Mouse (Mus musculus) forebrain, embryonic 10.5 days (tissue): ENCODE measurements around the gene Pxmp2. TPM values are rescaled to one million over a fixed set of nuclear protein-coding genes. Genes with fewer than 3 reads are reported as not detected.

ENCODE experiments used
- DNase-seq: peaks from one replicate; pipeline ENCODE4 v3.0.0-alpha.2; 2017; ENCODE audit warnings: low spot score; ENCODE audit errors: extremely low spot score
- H3K27ac ChIP-seq: fragments of 300-500 bp; sonication (generic); 2 replicates; pipeline ENCODE4 v1.5.1; 2016; ENCODE audit warnings: mild to moderate bottlenecking
- H3K27me3 ChIP-seq: fragments of 300-500 bp; sonication (generic); 2 replicates; pipeline ENCODE4 v1.6.1; 2016; ENCODE audit warnings: mild to moderate bottlenecking; ENCODE audit not compliant: poor library complexity, severe bottlenecking
- H3K36me3 ChIP-seq: fragments of 300-500 bp; sonication (generic); replicated peaks from 2 replicates; pipeline ENCODE4 v1.6.1; 2016; ENCODE audit warnings: mild to moderate bottlenecking, moderate library complexity
- H3K4me1 ChIP-seq: fragments of 300-500 bp; sonication (generic); 2 replicates; pipeline ENCODE4 v1.6.1; 2016
- H3K4me3 ChIP-seq: fragments of 300-500 bp; sonication (generic); 2 replicates; pipeline ENCODE4 v1.5.1; 2016; ENCODE audit warnings: mild to moderate bottlenecking, moderate library complexity
- H3K9me3 ChIP-seq: fragments of 300-500 bp; sonication (generic); 2 replicates; pipeline ENCODE4 v1.6.1; 2016; ENCODE audit warnings: mild to moderate bottlenecking, moderate library complexity
- WGBS: fragments of 180-500 bp; shearing (Covaris S2); methylation state at CpG from one replicate; pipeline ENCODE4 v1.1.7; 2016; 5-methylcytosine and 5-hydroxymethylcytosine counted together
- polyA plus RNA-seq: library from polyadenylated mRNA; unstranded; fragments of >200 nt; fragmentation: Nextera tagmentation; extraction: Ambion mirVana; gene quantifications from 2 replicates; pipeline ENCODE4 v1.2.1, GENCODE M21; 2016

The Pxmp2 gene
- polyA plus RNA-seq: 15.3 and 15.6 TPM in 2 replicates

DNA sequence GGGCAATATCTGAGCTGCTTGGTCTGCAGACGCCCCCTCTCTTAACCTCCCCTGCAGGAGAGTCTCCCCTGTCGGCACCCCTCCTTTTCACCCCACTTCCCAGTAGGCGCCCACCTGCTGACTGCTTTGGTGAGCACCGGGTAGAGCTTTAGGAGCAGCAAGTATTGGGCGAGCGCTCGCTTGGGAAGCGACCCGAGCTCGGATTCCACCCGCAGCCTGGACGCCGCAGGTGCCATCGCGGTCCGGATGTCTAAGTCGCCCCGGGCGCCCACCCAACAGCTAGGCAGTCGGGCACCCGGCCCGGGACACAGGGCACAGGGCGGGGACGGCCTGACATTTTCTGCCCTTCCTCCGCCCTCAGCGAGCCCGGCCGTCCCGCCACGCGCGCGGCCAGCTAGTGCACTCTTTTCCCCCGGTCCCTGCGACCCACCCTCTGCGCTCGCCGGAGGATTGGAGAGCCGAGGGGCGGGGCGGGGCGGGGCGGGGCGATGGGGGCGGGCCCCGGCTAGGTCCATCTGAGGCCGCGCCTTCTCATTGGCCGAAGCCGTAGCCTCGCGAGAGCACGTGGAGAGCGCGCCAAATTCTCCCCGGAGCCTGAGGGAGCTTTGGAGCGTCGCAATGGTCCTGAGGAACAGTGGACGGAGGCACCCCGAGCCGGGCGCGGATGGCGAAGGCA, at the start of gene Pxmp2, which contains the start of gene Pole:
Gene Pxmp2, minus strand, starts transcription at position 417 of the 676 bp plus-strand sequence.
Gene Pole, plus strand, starts transcription at position 537 of the 676 bp plus-strand sequence.
- Histone ChIP-seq H3K9me3 (no peaks in the 10 kb centered on the region), H3K27me3 (peaks cover 23% of the 10 kb centered on the region), H3K27ac (peak within 1 kb of the TSS; percentile 95), H3K4me3 (peak within 1 kb of the TSS; percentile 82), H3K4me1 (peaks cover 28% of the 10 kb centered on the region), H3K36me3 (peaks cover 21% of the 10 kb centered on the region)
- DNase-seq: peak; percentile 93
- WGBS: under 1% methylated on average over 64 of the region's 64 CpGs

DNA sequence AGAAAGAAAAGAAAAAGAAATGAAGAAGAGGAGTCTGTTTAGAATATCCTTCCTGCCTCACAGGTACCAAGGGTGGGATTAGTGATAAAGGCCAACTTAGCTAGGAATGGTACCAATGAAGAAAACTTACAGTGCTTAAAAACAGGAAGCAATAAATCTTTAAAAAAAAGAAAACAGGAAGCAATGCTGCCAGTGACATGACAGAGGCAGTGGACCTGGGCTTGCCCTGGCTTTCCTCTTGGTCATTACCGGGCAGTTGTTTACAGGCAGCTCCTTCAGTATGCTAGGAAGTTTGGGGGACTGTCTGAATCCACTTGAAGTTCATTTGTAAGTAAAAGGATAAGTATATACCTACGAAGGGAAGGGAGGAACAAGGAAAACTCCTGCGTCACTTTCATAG, 44.5 kb upstream of the Pxmp2 start:
- no peaks in the 10 kb centered on the region for H3K4me1 ChIP-seq
- 90% methylated on average over 3 of the region's 3 CpGs for WGBS
- no peak overlapping the region for H3K27ac ChIP-seq
- no peaks in the 10 kb centered on the region for H3K9me3 ChIP-seq
- H3K4me3 ChIP-seq: no peak overlapping the region
- peaks cover 97% of the 10 kb centered on the region for H3K36me3 ChIP-seq
- no peak for DNase-seq
- H3K27me3 ChIP-seq: no peaks in the 10 kb centered on the region

DNA sequence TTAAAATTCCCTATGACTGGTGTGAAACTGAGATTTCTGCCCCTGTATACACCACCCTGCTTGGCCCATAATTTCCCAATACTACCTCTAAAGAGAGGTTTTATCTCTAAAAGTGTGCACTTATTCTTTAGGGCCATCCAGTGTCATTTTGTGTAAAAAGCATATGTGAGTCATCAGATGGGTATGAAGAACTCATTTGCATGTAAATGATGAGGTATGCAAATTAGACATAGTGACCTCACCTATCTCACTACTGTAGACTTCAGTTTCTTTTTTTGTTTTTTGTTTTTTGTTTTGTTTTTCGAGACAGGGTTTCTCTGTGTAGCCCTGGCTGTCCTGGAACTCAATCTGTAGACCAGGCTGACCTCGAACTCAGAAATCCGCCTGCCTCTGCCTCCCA, 27.1 kb upstream of the Pxmp2 start:
- H3K36me3 ChIP-seq: peaks cover 97% of the 10 kb centered on the region
- no peak for DNase-seq
- H3K4me3 ChIP-seq: no peak overlapping the region
- WGBS: 97% methylated on average over 3 of the region's 3 CpGs
- H3K9me3 ChIP-seq: no peaks in the 10 kb centered on the region
- H3K4me1 ChIP-seq: no peaks in the 10 kb centered on the region
- H3K27ac ChIP-seq: no peak overlapping the region
- H3K27me3 ChIP-seq: no peaks in the 10 kb centered on the region

DNA sequence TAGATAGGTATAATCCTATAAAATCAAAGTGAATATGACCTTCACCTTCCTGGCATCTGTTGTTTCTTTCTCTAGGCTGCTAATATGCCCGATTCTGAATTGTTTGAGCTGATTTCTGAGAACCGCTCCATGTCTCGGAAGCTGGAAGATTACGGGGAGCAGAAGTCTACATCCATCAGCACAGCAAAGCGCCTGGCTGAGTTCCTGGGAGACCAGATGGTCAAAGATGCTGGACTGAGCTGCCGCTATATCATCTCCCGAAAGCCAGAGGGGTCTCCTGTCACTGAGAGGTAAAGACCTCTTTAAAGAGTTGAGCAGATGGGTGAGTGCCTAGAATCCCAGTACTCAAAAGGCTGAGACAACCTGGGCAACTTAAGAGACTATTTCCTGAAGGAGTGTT, 22.9 kb upstream of the Pxmp2 start:
- Histone ChIP-seq H3K4me1 (no peaks in the 10 kb centered on the region), H3K4me3 (no peak overlapping the region), H3K9me3 (no peaks in the 10 kb centered on the region), H3K27ac (no peak overlapping the region), H3K36me3 (peaks cover 100% of the 10 kb centered on the region), H3K27me3 (no peaks in the 10 kb centered on the region)
- DNase-seq: no peak
- WGBS: 95% methylated on average over 7 of the region's 7 CpGs

DNA sequence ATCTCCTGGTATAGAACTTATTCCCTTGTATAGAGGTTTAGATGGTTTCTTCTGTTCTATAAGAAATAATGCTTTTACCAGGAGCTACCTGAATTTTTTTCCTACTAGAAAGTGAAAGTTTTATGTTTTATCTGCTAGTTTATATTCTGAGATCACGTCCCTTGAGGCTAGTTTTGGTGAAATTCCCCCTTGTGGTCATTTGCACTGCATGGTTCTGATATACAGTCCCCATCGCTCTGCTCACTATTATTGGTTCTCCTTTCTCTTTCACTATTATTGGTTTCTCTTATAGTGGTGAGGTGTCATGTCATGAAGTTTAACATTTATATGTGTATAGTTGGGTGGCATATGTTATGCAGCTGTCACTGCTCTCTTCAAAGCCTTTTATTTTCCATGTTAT, 14.6 kb upstream of the Pxmp2 start:
- DNase-seq: no peak
- Histone ChIP-seq H3K4me1 (no peaks in the 10 kb centered on the region), H3K27me3 (no peaks in the 10 kb centered on the region), H3K4me3 (no peak overlapping the region), H3K9me3 (no peaks in the 10 kb centered on the region), H3K27ac (no peak overlapping the region), H3K36me3 (peaks cover 100% of the 10 kb centered on the region)
- 91% methylated on average over 2 of the region's 2 CpGs for WGBS

DNA sequence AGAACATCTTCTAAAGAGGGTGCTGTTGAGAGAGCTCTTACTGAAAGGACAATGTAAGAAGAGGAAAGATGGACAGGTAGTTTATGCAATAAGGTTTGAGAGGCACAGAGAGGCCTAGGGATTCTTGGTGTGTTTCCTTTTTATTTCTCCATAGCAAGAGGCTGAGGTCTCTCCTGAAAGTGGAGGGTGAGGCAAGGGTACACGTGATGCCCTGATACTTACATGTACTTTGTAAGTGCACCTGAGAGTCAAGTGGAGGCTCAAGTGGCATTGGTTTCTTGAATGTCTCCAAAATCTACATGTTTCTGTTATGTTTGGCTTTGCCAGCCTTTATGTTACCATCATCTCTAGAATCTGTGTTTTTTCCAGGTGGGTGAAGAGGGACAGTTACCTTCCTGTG, 10.7 kb upstream of the Pxmp2 start:
- H3K4me3 ChIP-seq: no peak overlapping the region

DNA sequence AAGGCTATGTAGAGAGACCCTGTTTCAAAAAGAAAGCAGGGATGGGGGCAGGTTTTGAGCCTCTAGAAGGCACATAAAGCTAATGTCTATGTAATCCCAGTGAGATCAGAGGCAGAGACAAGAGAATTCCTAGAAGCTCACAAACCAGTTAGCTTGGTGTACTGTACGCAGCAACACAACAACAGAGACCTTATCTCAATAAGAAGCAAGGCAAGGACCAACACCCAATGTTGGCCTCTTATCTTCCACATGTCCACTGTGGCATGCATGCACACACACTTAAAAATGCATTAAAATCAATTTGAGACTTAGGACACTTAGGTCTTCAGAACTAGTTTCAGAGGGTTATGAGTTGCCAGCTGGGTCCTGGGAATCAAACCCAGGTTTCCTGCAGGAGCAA, 5.7 kb upstream of the Pxmp2 start:
- Histone ChIP-seq H3K27me3 (no peaks in the 10 kb centered on the region), H3K36me3 (peaks cover 75% of the 10 kb centered on the region)
- WGBS: 98% methylated on average over 1 of the region's 1 CpGs

More for the DNA sequence above, 10.7 kb upstream of the Pxmp2 start:
- no peaks in the 10 kb centered on the region for H3K9me3 ChIP-seq
- no peak for DNase-seq
- no peaks in the 10 kb centered on the region for H3K27me3 ChIP-seq
- 90% methylated on average over 1 of the region's 1 CpGs for WGBS
- no peaks in the 10 kb centered on the region for H3K4me1 ChIP-seq
- no peak overlapping the region for H3K27ac ChIP-seq
- H3K36me3 ChIP-seq: peaks cover 97% of the 10 kb centered on the region

DNA sequence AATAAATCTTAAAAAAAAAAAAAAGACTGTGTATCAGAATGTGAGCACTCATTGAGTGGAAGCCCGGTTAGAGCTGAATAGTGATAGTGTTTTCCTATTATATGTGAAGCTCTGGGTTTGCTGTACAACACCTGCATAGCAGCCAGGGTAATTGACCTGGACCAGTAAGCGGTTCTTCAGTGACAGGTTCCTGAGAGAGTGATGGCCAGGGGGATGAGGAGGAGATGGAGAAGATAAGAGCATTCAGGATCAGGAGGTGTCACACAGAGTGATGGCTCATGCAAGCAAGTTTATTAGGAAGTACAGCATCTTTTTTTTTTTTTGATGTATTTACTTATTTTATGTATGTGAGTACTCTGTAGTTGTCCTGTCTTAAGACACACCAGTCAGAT, 1.1 kb upstream of the Pxmp2 start:
- Histone ChIP-seq H3K4me3 (peak overlapping the region; percentile 82), H3K27me3 (peaks cover 23% of the 10 kb centered on the region), H3K27ac (no peak overlapping the region), H3K9me3 (no peaks in the 10 kb centered on the region), H3K4me1 (peaks cover 28% of the 10 kb centered on the region), H3K36me3 (peaks cover 33% of the 10 kb centered on the region)
- WGBS: 80% methylated on average over 2 of the region's 2 CpGs
- DNase-seq: no peak

More for the DNA sequence above, 5.7 kb upstream of the Pxmp2 start:
- H3K4me1 ChIP-seq: peaks cover 11% of the 10 kb centered on the region
- H3K27ac ChIP-seq: no peak overlapping the region
- H3K9me3 ChIP-seq: no peaks in the 10 kb centered on the region
- no peak for DNase-seq
- no peak overlapping the region for H3K4me3 ChIP-seq

DNA sequence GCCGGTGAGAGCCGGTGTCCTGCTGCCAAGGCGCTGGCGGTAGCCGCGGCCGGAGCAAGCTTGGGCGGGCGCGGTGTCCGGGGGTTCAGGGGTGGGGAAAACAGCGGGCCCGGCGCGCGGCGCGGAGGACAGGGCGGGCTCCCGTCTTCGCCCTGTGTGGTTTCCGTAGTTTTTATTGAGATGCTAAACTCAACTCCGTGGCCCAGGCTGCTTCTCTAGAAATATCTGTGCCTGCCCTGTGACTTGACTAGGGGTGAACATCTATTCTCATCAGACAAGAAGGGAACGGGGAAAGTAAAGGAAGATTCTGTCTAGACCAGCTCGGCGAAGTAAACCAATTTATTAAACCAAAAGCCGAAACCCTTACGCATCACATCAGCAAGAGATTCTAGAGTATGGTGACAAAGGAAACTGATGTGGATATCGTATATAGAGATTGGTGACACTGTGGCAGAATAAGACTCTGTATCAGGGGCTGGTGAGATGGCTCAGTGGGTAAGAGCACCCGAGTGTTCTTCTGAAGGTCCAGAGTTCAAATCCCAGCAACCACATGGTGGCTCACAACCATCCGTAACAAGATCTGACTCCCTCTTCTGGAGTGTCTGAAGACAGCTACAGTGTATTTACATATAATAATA, 579 bp upstream of the Pxmp2 start:
- H3K27me3 ChIP-seq: peaks cover 23% of the 10 kb centered on the region
- peaks cover 28% of the 10 kb centered on the region for H3K36me3 ChIP-seq
- WGBS: 5% methylated on average over 31 of the region's 31 CpGs
- H3K9me3 ChIP-seq: no peaks in the 10 kb centered on the region
- H3K4me1 ChIP-seq: peaks cover 28% of the 10 kb centered on the region
- DNase-seq: no peak
- peak overlapping the region; percentile 82 for H3K4me3 ChIP-seq
- peak overlapping the region; percentile 95 for H3K27ac ChIP-seq

DNA sequence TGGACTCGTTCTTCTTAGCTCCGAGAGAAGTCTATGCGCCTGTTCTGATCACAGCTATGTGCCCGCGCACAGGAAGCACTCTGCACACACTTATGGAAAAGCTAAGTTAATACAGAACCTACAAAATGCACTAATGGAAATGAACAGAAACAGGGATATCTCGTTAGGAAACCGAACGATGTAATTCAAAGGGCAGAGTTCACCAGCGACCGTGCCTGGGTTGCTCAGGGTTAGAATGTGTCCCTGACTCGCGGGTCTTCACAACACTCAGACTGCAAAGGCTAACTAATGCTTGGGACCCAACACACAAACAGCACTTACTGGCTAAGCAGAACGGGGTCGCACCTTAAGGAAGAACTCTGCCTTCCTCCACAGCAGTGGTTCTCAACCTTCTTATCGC, 830 bp downstream of the Pxmp2 start:
- Histone ChIP-seq H3K27me3 (peaks cover 23% of the 10 kb centered on the region), H3K27ac (no peak overlapping the region), H3K4me3 (peak overlapping the region; percentile 82), H3K4me1 (peaks cover 28% of the 10 kb centered on the region), H3K36me3 (peaks cover 14% of the 10 kb centered on the region), H3K9me3 (no peaks in the 10 kb centered on the region)
- 12% methylated on average over 15 of the region's 15 CpGs for WGBS
- DNase-seq: no peak

DNA sequence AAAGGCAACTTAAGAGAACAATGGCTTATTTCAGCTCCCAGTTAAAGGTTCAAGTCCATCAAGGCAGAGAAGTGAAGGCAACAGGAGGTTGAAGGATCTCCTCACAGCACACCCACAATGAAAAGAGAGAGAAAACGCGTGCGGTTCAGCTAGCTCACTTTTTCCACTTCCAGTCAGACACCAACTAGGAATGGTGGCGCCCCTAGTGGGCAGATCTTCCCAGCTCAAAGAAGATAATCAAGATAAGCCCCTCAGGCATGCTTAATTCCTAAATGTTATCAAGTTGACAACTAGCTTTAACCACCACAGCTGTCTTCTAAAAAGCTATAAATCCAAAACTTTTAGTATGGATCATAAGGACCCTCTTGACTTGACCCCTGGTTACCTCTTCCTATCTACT, 1.4 kb downstream of the Pxmp2 start:
- H3K4me1 ChIP-seq: peaks cover 28% of the 10 kb centered on the region
- no peaks in the 10 kb centered on the region for H3K9me3 ChIP-seq
- H3K27ac ChIP-seq: no peak overlapping the region
- DNase-seq: peak; percentile 58
- 12% methylated on average over 4 of the region's 4 CpGs for WGBS
- peak overlapping the region; percentile 82; the same call in 1 of the 2 replicates for H3K4me3 ChIP-seq
- peaks cover 8% of the 10 kb centered on the region for H3K36me3 ChIP-seq
- peaks cover 23% of the 10 kb centered on the region for H3K27me3 ChIP-seq

DNA sequence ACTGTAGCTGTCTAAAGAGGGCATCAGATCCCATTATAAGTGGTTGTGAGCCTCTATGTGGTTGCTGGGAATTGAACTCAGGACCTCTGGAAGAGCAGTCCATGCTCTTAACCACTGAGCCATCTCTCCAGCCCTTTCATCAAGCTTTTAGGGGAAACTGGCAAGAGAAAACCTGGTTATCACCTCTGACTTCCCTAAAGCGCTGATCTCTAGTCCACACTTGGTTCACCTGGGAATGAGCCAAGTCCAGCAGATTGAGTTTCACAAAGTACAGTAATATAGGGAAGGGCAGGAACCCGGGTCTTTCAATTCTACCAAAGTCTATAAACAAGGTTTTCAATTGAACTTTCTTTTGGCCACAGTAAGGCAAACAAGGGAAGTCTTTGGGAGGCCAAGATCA, 4.0 kb downstream of the Pxmp2 start:
- H3K4me1 ChIP-seq: peaks cover 20% of the 10 kb centered on the region
- WGBS: 82% methylated on average over 2 of the region's 2 CpGs
- no peaks in the 10 kb centered on the region for H3K9me3 ChIP-seq
- no peak overlapping the region for H3K4me3 ChIP-seq
- no peak overlapping the region for H3K27ac ChIP-seq
- H3K36me3 ChIP-seq: no peaks in the 10 kb centered on the region
- H3K27me3 ChIP-seq: peaks cover 23% of the 10 kb centered on the region
- DNase-seq: no peak

DNA sequence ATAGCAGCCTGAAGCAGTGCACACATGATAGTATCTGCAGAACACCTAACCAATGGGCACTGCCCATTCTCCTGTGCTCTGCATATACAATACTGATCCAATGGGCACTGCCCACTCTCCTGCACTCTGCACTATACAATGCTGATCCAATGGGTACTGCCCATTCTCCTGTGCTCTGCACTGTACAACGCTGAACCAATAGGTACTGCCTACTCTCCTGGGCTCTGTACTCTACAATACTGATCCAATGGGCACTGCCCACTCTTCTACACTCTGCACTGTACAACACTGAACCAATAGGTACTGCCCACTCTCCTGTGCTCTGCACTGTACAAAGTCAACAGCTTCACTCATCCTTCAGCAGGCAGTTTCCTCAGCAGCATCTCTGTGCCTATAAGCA, 9.1 kb downstream of the Pxmp2 start:
- no peaks in the 10 kb centered on the region for H3K36me3 ChIP-seq
- WGBS: 90% methylated on average over 1 of the region's 1 CpGs
- H3K27me3 ChIP-seq: no peaks in the 10 kb centered on the region
- no peak overlapping the region for H3K4me3 ChIP-seq
- no peaks in the 10 kb centered on the region for H3K4me1 ChIP-seq
- H3K9me3 ChIP-seq: no peaks in the 10 kb centered on the region
- H3K27ac ChIP-seq: no peak overlapping the region
- no peak for DNase-seq
